In genomic region chr2:126211011-126211680, GRCm38 (mm10) we compare ENCODE assay signal across 20 mouse cellular contexts. TPM values are rescaled to one million over a fixed set of nuclear protein-coding genes. Genes with fewer than 3 reads are reported as not detected.
DNase-seq lines count a peak whose midpoint lies in the region; TF ChIP-seq lines count a peak whose summit lies in the region.
"Had no signal": no experiment of that assay in that cellular context is flagged by ENCODE, and none has a peak within 500 bp of the region (broad histone marks: within the 10 kb centered on the region; RNA-seq: fewer than 3 reads in every experiment).

No protein-coding gene starts in this region.

- intact Hi-C loops in gastrocnemius, adult 2 months (cut with DNase I), result no loop called here

- no peak overlapping the region for H3K4me3 ChIP-seq in gastrocnemius, adult 2 months
- H3K4me3 ChIP-seq: embryonic facial prominence, embryonic 15.5 days; forebrain, embryonic 12.5 days; hindbrain, embryonic 10.5 days; intestine, embryonic 15.5 days had no signal

- H3K27ac ChIP-seq in gastrocnemius, adult 2 months, result peak overlapping the region; percentile 24; the same call in 1 of the 2 replicates
- H3K27ac ChIP-seq: embryonic facial prominence, embryonic 15.5 days; forebrain, embryonic 12.5 days; hindbrain, embryonic 10.5 days; hindbrain, embryonic 14.5 days; intestine, embryonic 15.5 days had no signal

- no peak for TF ChIP-seq CTCF in gastrocnemius, adult 2 months (IDR thresholded peaks at IDR 0.05)

- DNase-seq in gastrocnemius, adult 2 months, result no peak
- no peak for DNase-seq in gastrocnemius, postnatal 4 days (ENCODE audit: low spot score in 2 of 2)
- peak; percentile 22 to 37 for DNase-seq in heart, adult 9 months (ENCODE audit: low spot score in 2 of 2)
- no peak for DNase-seq in heart, adult 11 months
- DNase-seq in NIH3T3 (ENCODE audit: low read depth), result peak; percentile 36
- DNase-seq in skeletal muscle tissue, adult 2 months (ENCODE audit: low read depth, low spot score), result peak; percentile 60
- no peak for DNase-seq in layer of hippocampus, adult 9-11 months
- DNase-seq: adrenal gland, adult 2 months; adrenal gland, postnatal 25 days; cerebellum, adult 2 months; cerebellum, postnatal 10 days; kidney, adult 18-20 months had no signal

RNA-seq across cellular contexts. Expression of gene Gm17555, which starts 3.8 kb away (rescaled TPM):
- not detected for total RNA-seq in gastrocnemius, adult 2 months (2021)
- total RNA-seq in gastrocnemius, postnatal 4 days (2021), result not detected
- total RNA-seq: adrenal gland, adult 2 months; adrenal gland, postnatal 25 days; granulocyte monocyte progenitor cell, adult 5-6 weeks; heart, postnatal 14 days; MEL had no signal

RNA-seq across cellular contexts. Expression of gene Dtwd1, which starts 59.2 kb away (rescaled TPM):
- 1 to 10 TPM; 5.8 TPM for total RNA-seq in gastrocnemius, adult 2 months (2021)
- total RNA-seq in gastrocnemius, postnatal 4 days (2021), result 1 to 10 TPM; 7.7 to 9.5 TPM

RNA-seq across cellular contexts. Expression of gene Fam227b, which starts 59.3 kb away (rescaled TPM):
- not detected for total RNA-seq in gastrocnemius, adult 2 months (2021)
- not detected for total RNA-seq in gastrocnemius, postnatal 4 days (2021)
- total RNA-seq: adrenal gland, postnatal 25 days; granulocyte monocyte progenitor cell, adult 5-6 weeks; heart, postnatal 14 days; MEL had no signal

Comparison
In these comparisons a context has a peak if more than half of its experiments do, and no peak if none do; other contexts are left out.
1. DNase-seq: peak in heart, adult 9 months (2 of 2), NIH3T3 (single experiment) and skeletal muscle tissue, adult 2 months (single experiment); none in gastrocnemius, adult 2 months (single experiment), gastrocnemius, postnatal 4 days (0 of 2), heart, adult 11 months (single experiment) and layer of hippocampus, adult 9-11 months (single experiment).